Mouse (Mus musculus) liver, embryonic 14.5 days (tissue): ENCODE results near the gene Ncor1.

Source experiments
- CTCF ChIP-seq: IDR thresholded peaks from 2 replicates; pipeline ENCODE4 v1.5.1; 2016; ENCODE audit warnings: antibody characterized with exemption, low read depth, control low read depth
- EP300 ChIP-seq: IDR thresholded peaks from 2 replicates; pipeline ENCODE4 v1.6.1; 2016; ENCODE audit warnings: antibody characterized with exemption, low read depth

DNA sequence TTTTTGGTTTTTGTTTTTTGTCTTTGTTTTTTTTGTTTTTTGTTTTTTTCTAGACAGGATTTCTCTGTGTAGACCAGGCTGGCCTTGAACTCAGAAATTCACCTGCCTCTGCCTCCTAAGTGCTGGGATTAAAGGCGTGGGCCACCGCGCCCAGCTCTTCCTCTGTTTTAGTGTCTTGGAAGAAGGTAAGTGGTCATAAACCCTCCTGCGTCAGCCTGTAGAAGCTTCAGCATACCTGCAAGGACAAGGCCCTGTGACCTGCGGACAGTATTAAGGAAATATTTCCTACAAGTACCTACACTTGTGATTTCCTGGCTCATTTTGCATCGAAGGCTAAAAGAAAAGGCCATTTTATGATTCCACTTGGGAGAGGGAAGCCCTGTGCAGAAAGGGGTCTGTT lies 35.4 kb upstream of the Ncor1 start:
- TF ChIP-seq CTCF = no peak
- no peak for TF ChIP-seq EP300
